Mouse (Mus musculus) liver, embryonic 11.5 days (tissue): Measurements from ENCODE around the gene Zscan18. TPM values are rescaled to one million over a fixed set of nuclear protein-coding genes. Genes with fewer than 3 reads are reported as not detected.

Experiments used
- ATAC-seq: fragments of 200-750 bp; cut with Nextera tagmentation; replicated peaks from 2 replicates; pipeline ENCODE4 v1.8.0; 2017; ENCODE audit warnings: moderate number of reproducible peaks, mild to moderate bottlenecking, moderate TSS enrichment, moderate library complexity; ENCODE audit not compliant: low FRiP score
- DNase-seq: peaks from one replicate; pipeline ENCODE4 v3.0.0-alpha.2; 2017; ENCODE audit warnings: low spot score
- H3K27ac ChIP-seq: fragments of 300-500 bp; sonication (generic); 2 replicates; pipeline ENCODE4 v1.5.1; 2014; ENCODE audit warnings: mild to moderate bottlenecking, low read depth, low read length, control low read depth
- H3K27me3 ChIP-seq: fragments of 300-500 bp; sonication (generic); replicated peaks from 2 replicates; pipeline ENCODE4 v1.6.1; 2014; ENCODE audit warnings: low read length, mixed read lengths; ENCODE audit not compliant: control insufficient read depth, insufficient read depth
- H3K36me3 ChIP-seq: fragments of 300-500 bp; sonication (generic); 2 replicates; pipeline ENCODE4 v1.6.1; 2014; ENCODE audit warnings: mild to moderate bottlenecking, low read length, moderate library complexity, mixed read lengths; ENCODE audit not compliant: control insufficient read depth, insufficient read depth
- H3K4me1 ChIP-seq: fragments of 300-500 bp; sonication (generic); replicated peaks from 2 replicates; pipeline ENCODE4 v1.6.1; 2014; ENCODE audit warnings: low read length, mixed read lengths; ENCODE audit not compliant: control insufficient read depth, insufficient read depth
- H3K4me2 ChIP-seq: fragments of 300-500 bp; sonication (generic); 2 replicates; pipeline ENCODE4 v1.6.1; 2014; ENCODE audit warnings: mild to moderate bottlenecking, control low read depth, moderate library complexity
- H3K4me3 ChIP-seq: fragments of 300-500 bp; sonication (generic); 2 replicates; pipeline ENCODE4 v1.5.1; 2014; ENCODE audit warnings: low read depth, low read length, control low read depth
- H3K9ac ChIP-seq: fragments of 300-500 bp; sonication (generic); 2 replicates; pipeline ENCODE4 v1.6.1; 2014; ENCODE audit warnings: low read depth, low read length, control low read depth
- H3K9me3 ChIP-seq: fragments of 300-500 bp; sonication (generic); 2 replicates; pipeline ENCODE4 v1.6.1; 2016; ENCODE audit warnings: low read length, inconsistent platforms, mixed read lengths; ENCODE audit not compliant: control insufficient read depth
- WGBS: fragments of 180-500 bp; shearing (Covaris S2); extraction: QIAGEN DNeasy Blood & Tissue Kit; methylation state at CpG from one replicate; pipeline ENCODE4 v1.1.7; 2014; 5-methylcytosine and 5-hydroxymethylcytosine counted together
- polyA plus RNA-seq: library from polyadenylated mRNA; unstranded; fragments of >200 nt; fragmentation: Nextera tagmentation; extraction: Ambion mirVana; gene quantifications from 2 replicates; pipeline ENCODE4 v1.2.1, GENCODE M21; 2014

Gene Zscan18
- polyA plus RNA-seq, 1 experiment from 2014 or later, result 5.1 TPM

DNA sequence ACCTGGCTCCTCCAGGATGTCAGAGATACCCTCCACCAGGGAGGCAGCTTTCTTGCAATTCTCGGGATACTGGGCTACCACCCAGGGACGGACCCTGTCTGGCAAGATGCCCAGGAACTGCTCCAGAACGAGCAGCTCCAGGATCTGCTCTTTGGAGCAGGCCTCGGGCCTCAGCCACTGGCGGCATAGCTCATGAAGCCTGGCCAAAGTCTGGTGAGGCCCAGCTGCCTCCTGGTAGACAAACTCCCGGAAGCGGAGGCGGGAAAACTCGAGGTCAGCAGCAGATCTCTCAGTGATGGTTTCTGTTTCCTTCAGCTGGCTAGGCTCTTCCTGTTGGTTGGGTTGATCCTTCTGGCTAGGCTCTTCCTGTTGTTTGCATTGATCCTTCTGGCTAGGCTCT is 29.3 kb downstream of the Zscan18 start:
- no peak overlapping the region for H3K27ac ChIP-seq
- WGBS, result 88% methylated on average over 9 of the region's 9 CpGs
- no peaks in the 10 kb centered on the region for H3K4me1 ChIP-seq
- H3K9ac ChIP-seq, result no peak overlapping the region
- no peak overlapping the region for H3K4me2 ChIP-seq
- no peaks in the 10 kb centered on the region for H3K27me3 ChIP-seq
- DNase-seq, result no peak
- H3K9me3 ChIP-seq, result no peaks in the 10 kb centered on the region
- H3K36me3 ChIP-seq, result peaks cover 9% of the 10 kb centered on the region
- no peak for ATAC-seq
- no peak overlapping the region for H3K4me3 ChIP-seq

DNA sequence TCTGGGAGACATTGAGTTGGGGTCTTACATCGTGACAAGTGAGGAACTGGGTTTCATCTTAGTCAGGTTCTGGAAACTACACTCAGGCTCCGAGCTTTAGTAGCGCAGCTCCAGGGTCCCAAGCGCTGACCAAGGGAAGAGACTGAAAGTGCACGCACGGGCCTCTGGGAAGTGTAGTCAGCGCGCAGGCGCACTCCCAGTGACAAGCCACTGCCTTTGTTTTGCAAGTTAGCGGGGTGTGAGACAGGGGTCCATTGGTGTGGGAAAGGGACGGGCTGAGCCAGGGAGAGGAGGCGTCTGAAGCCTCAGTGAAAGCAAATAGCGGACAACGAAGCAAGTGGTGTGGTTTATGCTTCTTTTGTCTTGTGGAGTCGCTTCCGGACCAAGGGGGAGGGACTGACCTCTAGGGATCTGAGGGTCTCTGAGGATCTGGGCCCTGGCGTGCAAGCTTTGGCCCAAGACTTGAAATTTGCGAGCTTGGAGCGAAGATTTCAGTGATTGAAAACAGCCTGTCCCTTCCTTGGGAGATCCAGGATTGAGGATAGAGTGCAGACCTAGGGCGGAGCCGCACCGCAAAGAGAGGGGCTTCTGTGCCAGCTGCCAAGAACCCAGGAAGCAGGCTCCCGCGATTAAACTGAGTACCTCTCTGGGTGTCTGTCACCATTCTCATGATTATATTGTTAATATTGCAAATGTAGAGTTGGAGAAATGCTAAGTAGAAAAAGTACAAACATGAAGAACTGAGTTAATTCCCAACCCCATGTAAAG is 53.8 kb downstream of the Zscan18 start:
- Histone ChIP-seq H3K9me3 (peaks cover 5% of the 10 kb centered on the region; the same call in 1 of the 2 replicates), H3K27ac (no peak overlapping the region), H3K4me1 (no peaks in the 10 kb centered on the region), H3K9ac (no peak overlapping the region), H3K27me3 (no peaks in the 10 kb centered on the region), H3K4me3 (no peak overlapping the region), H3K36me3 (no peaks in the 10 kb centered on the region), H3K4me2 (no peak overlapping the region)
- DNase-seq, result no peak
- 66% methylated on average over 24 of the region's 24 CpGs for WGBS
- no peak for ATAC-seq

DNA sequence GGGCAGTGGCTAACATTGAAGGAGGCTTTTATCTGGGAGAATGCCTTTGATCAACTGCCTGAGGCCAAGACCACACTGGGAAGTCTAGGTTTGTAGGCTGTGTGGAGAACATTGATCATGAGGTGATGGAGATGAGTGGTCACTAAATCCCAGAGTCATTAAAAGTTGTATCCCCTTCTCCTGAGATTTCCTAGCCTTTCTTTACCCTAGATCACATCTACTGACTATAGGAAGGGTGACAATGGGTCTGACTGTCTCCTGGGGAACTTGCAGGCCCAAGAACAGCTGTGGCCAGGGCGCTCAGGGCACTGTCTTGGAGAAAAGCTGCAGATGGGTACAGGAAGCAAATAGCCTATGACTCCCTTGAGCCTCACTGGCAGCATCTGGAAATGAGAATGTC is 68.5 kb downstream of the Zscan18 start, which contains the start of gene Vmn2r56:
Gene Vmn2r56, minus strand, starts transcription at position 101 of the 400 bp plus-strand sequence.
- Histone ChIP-seq H3K9me3 (no peaks in the 10 kb centered on the region), H3K27ac (no peak within 1 kb of the TSS), H3K27me3 (no peaks in the 10 kb centered on the region), H3K4me2 (no peak within 1 kb of the TSS), H3K4me3 (no peak within 1 kb of the TSS), H3K36me3 (no peaks in the 10 kb centered on the region), H3K4me1 (no peaks in the 10 kb centered on the region), H3K9ac (no peak within 1 kb of the TSS)
- no peak for DNase-seq
- 32% methylated on average over 1 of the region's 1 CpGs for WGBS
- no peak for ATAC-seq

Other genes with a start within 250 kb of the Zscan18 start
- not detected in 2 replicates for gene Vmn2r53, start 194.8 kb downstream of the Zscan18 start, polyA plus RNA-seq
- not detected in 2 replicates for gene Vmn2r54, start 163.3 kb downstream of the Zscan18 start, polyA plus RNA-seq
- not detected in 2 replicates for gene Vmn2r55, start 118.6 kb downstream of the Zscan18 start, polyA plus RNA-seq
- not detected in 2 replicates for gene Vmn2r56, start 68.6 kb downstream of the Zscan18 start, polyA plus RNA-seq
- 7.9 and 9.8 TPM in 2 replicates for gene Zfp329, start 15.2 kb upstream of the Zscan18 start, polyA plus RNA-seq
- gene Zfp110, start 31.1 kb upstream of the Zscan18 start, polyA plus RNA-seq, result 27.5 and 27.9 TPM in 2 replicates
- 2.2 and 2.4 TPM in 2 replicates for gene Zfp128, start 77.5 kb upstream of the Zscan18 start, polyA plus RNA-seq
- gene Zscan22, start 94.2 kb upstream of the Zscan18 start, polyA plus RNA-seq, result 14.4 and 16.4 TPM in 2 replicates
- 1,276 and 1,341 TPM in 2 replicates for gene Rps5, start 118.7 kb upstream of the Zscan18 start, polyA plus RNA-seq
- gene Rnf225, start 123.8 kb upstream of the Zscan18 start, polyA plus RNA-seq, result 0.38 and 0.81 TPM in 2 replicates
- 6.6 and 7.7 TPM in 2 replicates for gene Zfp324, start 162.2 kb upstream of the Zscan18 start, polyA plus RNA-seq
- 6.9 and 7.0 TPM in 2 replicates for gene Zfp446, start 174.2 kb upstream of the Zscan18 start, polyA plus RNA-seq
- 0.52 and 1.1 TPM in 2 replicates for gene Slc27a5, start 194.6 kb upstream of the Zscan18 start, polyA plus RNA-seq
- 339 and 346 TPM in 2 replicates for gene Trim28, start 195.5 kb upstream of the Zscan18 start, polyA plus RNA-seq
- 27.5 and 27.9 TPM in 2 replicates for gene Zbtb45, start 206.4 kb upstream of the Zscan18 start, polyA plus RNA-seq
- gene Chmp2a, start 231.2 kb upstream of the Zscan18 start, polyA plus RNA-seq, result 134 and 142 TPM in 2 replicates
- 178 and 183 TPM in 2 replicates for gene Ube2m, start 234.6 kb upstream of the Zscan18 start, polyA plus RNA-seq